Mouse (Mus musculus) G1E (cell line): ENCODE results near the gene Sec14l2. TPM values are rescaled to one million over a fixed set of nuclear protein-coding genes. Genes with fewer than 3 reads are reported as not detected.
"Not testable (repeated sequence)": the region's sequence is repeated elsewhere in the genome, so short reads cannot be mapped to it uniquely, and the experiment has no call there.

Experiments used
- ATAC-seq: 2 replicates; pipeline ENCODE4 v1.8.0; 2016; ENCODE audit warnings: mild to moderate bottlenecking; ENCODE audit not compliant: insufficient number of reproducible peaks, poor library complexity, low FRiP score, severe bottlenecking; ENCODE audit errors: extremely low read depth
- DNase-seq: peaks from one replicate; pipeline ENCODE4 v3.0.0; 2012; ENCODE audit warnings: low spot score
- H3K27me3 ChIP-seq: 2 replicates; pipeline ENCODE4 v1.6.1; 2012; ENCODE audit warnings: mild to moderate bottlenecking, low read length, inconsistent platforms; ENCODE audit not compliant: insufficient read depth
- H3K36me3 ChIP-seq: replicated peaks from 2 replicates; pipeline ENCODE3; 2012; ENCODE audit warnings: mild to moderate bottlenecking, inconsistent platforms
- H3K4me1 ChIP-seq: 2 replicates; pipeline ENCODE4 v1.6.1; 2012; ENCODE audit warnings: low read depth, low read length, inconsistent platforms, mixed read lengths; ENCODE audit not compliant: insufficient read depth
- H3K4me3 ChIP-seq: 2 replicates; pipeline ENCODE4 v1.5.1; 2012; ENCODE audit warnings: low read depth, mild to moderate bottlenecking, inconsistent platforms, low read length, moderate library complexity, mixed read lengths
- H3K9me3 ChIP-seq: replicated peaks from 2 replicates; pipeline ENCODE4 v1.6.1; 2012; ENCODE audit warnings: inconsistent platforms
- CTCF ChIP-seq: IDR thresholded peaks from 2 replicates; pipeline ENCODE4 v1.5.1; 2012; ENCODE audit warnings: low read depth, low read length, inconsistent platforms, mixed read lengths
- GATA1 ChIP-seq: IDR thresholded peaks from 2 replicates; pipeline ENCODE4 v1.6.1; 2012; ENCODE audit warnings: borderline replicate concordance, low read length, inconsistent platforms, mixed read lengths
- GATA2 ChIP-seq: IDR thresholded peaks from 2 replicates; pipeline ENCODE4 v1.6.1; 2012; ENCODE audit warnings: low read depth, low read length, inconsistent platforms, borderline replicate concordance
- POLR2AphosphoS5 ChIP-seq: IDR thresholded peaks from 2 replicates; pipeline ENCODE4 v1.6.1; 2012; ENCODE audit warnings: low read depth, low read length, inconsistent platforms; ENCODE audit not compliant: insufficient replicate concordance
- TAL1 ChIP-seq: conservative IDR thresholded peaks from 2 replicates; pipeline ENCODE4 v1.6.1; 2012; ENCODE audit warnings: low read depth, low read length, inconsistent platforms, mixed read lengths
- polyA plus RNA-seq: library from polyadenylated mRNA; stranded (reverse); fragments of >175 nt; gene quantifications from 2 replicates; pipeline ENCODE4 v1.2.3, GENCODE M21; 2012
- total RNA-seq, 2 experiments: library from RNA; stranded (forward) in 1 of 2; stranded (reverse) in 1 of 2; fragments of 200-1000 nt in 1 of 2; fragments of >200 nt in 1 of 2; fragmentation: Nextera tagmentation in 1 of 2; gene quantifications; 2 replicates each; pipeline ENCODE4 v1.2.3; 2014 to 2017

Sec14l2 gene
- total and polyA plus RNA-seq, 3 experiments, result 3.5 to 13.8 (median 6.6) TPM

DNA sequence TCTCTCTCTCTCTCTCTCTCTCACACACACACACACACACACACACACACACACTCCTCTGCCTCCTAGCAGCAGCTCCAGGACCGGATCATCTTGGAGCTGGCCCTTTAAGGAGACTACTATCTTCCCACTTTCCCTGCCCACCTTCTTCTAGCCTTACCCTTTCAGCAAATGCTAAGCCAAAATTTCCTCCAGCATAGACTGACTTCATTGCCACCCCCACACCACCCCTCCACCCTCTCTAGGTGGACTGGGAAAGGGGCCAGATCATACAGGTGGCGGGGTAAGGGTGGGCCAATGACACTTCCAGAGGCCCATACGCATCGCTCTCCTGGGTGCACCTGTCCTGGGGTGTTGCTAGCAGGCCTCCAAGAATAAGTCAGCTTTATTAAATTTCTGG is 7.8 kb downstream of the Sec14l2 start:
- TF ChIP-seq GATA2, result no peak
- TF ChIP-seq TAL1, result no peak
- TF ChIP-seq POLR2AphosphoS5, result no peak
- no peak for TF ChIP-seq GATA1
- TF ChIP-seq CTCF, result no peak
- H3K4me1 ChIP-seq, result peaks cover 35% of the 10 kb centered on the region
- no peaks in the 10 kb centered on the region for H3K9me3 ChIP-seq
- ATAC-seq (no peak), DNase-seq (no peak)
- peaks cover 84% of the 10 kb centered on the region for H3K27me3 ChIP-seq
- H3K4me3 ChIP-seq, result no peak overlapping the region
- H3K36me3 ChIP-seq, result peaks cover 7% of the 10 kb centered on the region

DNA sequence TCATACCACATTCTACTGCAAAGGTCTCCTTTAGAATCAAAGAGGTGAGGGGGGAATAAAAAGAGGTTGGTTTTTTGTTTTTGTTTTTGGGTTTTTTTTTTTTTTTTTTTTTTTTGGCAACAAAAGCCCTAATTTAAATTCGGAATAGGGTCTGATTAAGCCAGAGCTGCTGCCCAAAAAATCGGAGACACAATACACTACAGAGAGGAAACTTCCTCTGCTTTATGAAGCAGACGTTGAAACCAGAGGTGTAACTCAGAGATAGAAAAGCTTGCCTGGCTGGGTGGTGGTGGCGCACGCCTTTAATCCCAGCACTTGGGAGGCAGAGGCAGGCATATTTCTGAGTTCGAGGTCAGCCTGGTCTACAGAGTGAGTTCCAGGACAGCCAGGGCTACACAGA is 8.7 kb downstream of the Sec14l2 start:
- ATAC-seq, H3K4me3 ChIP-seq, H3K9me3 ChIP-seq, DNase-seq, H3K36me3 ChIP-seq: not testable (repeated sequence)
- peaks cover 32% of the 10 kb centered on the region for H3K4me1 ChIP-seq
- H3K27me3 ChIP-seq, result peaks cover 75% of the 10 kb centered on the region

DNA sequence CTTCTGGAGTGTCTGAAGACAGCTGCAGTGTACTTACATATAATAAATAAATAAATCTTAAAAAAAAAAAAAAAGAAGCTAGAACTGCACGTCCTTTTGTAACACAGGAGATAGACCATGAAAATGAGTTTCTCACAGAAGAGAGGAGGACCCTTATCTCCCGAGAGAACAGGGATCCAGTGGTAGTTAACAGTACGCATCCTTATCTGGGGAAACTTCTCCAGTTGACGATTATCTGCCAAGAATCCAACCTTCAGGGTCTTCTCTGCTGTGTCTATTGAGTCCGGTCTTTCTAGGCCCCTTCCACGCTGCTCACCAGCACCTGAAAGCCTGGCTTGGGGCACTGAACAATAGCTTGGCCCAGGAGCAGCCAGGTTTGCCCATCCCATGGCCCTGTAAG is 9.2 kb downstream of the Sec14l2 start:
- TF ChIP-seq TAL1 (no peak), CTCF (no peak), POLR2AphosphoS5 (no peak), GATA1 (no peak), GATA2 (no peak)
- peaks cover 73% of the 10 kb centered on the region for H3K27me3 ChIP-seq
- DNase-seq, result no peak
- H3K4me3 ChIP-seq, result no peak overlapping the region
- peaks cover 6% of the 10 kb centered on the region for H3K36me3 ChIP-seq
- H3K9me3 ChIP-seq, result no peaks in the 10 kb centered on the region
- H3K4me1 ChIP-seq, result peaks cover 29% of the 10 kb centered on the region
- ATAC-seq, result no peak

DNA sequence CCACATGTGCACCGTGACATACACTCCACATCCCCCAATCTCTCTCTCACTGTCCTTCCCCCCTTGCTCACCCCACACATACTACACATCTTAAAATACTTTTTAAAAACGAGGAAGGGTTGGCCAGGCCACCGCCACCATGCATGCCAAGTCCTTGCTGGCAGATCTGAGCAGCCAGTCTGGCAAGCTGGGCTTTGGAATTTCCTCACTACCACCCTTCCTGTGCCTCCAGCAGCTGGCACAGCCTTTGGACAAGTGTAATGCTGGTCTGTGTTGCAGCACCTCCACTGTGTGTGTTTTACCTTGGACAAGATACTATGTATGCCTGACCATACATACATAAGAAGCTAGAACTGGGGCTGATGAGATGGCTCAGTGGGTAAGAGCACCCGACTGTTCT is 9.7 kb downstream of the Sec14l2 start:
- ATAC-seq, result no peak
- H3K9me3 ChIP-seq, result no peaks in the 10 kb centered on the region
- peaks cover 8% of the 10 kb centered on the region for H3K36me3 ChIP-seq
- H3K27me3 ChIP-seq, result peaks cover 71% of the 10 kb centered on the region
- TF ChIP-seq TAL1 (no peak), GATA1 (no peak), GATA2 (no peak), POLR2AphosphoS5 (no peak), CTCF (no peak)
- H3K4me3 ChIP-seq, result no peak overlapping the region
- no peak for DNase-seq
- H3K4me1 ChIP-seq, result peaks cover 24% of the 10 kb centered on the region

DNA sequence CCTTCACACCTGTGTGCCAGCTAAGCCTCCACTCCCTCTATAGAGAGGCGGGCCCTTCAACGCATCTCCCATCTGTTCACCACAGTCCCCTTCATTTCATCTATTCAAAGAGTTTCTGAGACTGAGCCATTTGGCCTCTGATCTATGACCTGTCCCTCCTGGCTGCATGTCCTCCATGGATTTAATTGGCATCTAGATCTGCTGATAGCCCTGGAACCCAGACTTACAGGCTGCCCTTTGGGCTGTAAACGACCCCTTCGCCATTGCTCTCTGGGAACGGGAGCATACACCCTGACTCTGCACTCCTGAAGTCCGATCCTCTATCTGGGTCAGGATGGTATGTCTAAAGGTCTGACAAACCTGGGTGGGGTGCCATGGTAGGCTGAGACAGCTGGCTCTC is 10.4 kb downstream of the Sec14l2 start:
- ATAC-seq, result no peak
- Histone ChIP-seq H3K4me1 (peaks cover 18% of the 10 kb centered on the region), H3K36me3 (peaks cover 10% of the 10 kb centered on the region)

DNA sequence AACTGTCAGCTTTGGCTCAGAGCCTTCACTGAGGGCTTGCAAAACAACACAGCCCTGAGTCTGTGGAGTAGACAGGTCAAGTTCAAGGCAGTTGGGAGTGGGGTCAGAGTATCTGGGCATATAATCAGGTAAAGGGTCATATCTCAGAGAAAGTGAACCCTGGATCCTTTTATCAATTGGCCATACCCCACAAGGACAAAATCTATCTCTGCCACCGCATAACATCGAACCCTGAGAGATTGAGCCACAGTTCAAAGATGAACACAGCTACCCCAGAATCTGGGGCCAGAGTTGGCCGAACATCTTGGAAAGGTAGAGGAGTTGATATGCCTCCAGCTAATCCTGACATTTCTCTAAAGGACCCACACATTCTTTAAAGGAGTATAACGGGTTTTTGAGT is 11.2 kb downstream of the Sec14l2 start:
- Histone ChIP-seq H3K27me3 (peaks cover 62% of the 10 kb centered on the region), H3K4me1 (peaks cover 12% of the 10 kb centered on the region), H3K4me3 (no peak overlapping the region), H3K36me3 (peaks cover 10% of the 10 kb centered on the region), H3K9me3 (no peaks in the 10 kb centered on the region)
- DNase-seq (no peak), ATAC-seq (no peak)
- no peak for TF ChIP-seq GATA1
- TF ChIP-seq TAL1, result no peak
- TF ChIP-seq GATA2, result no peak
- no peak for TF ChIP-seq POLR2AphosphoS5
- no peak for TF ChIP-seq CTCF

More for the DNA sequence above, 10.4 kb downstream of the Sec14l2 start:
- peaks cover 69% of the 10 kb centered on the region for H3K27me3 ChIP-seq
- H3K9me3 ChIP-seq, result no peaks in the 10 kb centered on the region
- DNase-seq, result no peak
- TF ChIP-seq POLR2AphosphoS5 (no peak), GATA2 (no peak), TAL1 (no peak), CTCF (no peak), GATA1 (no peak)
- H3K4me3 ChIP-seq, result no peak overlapping the region

DNA sequence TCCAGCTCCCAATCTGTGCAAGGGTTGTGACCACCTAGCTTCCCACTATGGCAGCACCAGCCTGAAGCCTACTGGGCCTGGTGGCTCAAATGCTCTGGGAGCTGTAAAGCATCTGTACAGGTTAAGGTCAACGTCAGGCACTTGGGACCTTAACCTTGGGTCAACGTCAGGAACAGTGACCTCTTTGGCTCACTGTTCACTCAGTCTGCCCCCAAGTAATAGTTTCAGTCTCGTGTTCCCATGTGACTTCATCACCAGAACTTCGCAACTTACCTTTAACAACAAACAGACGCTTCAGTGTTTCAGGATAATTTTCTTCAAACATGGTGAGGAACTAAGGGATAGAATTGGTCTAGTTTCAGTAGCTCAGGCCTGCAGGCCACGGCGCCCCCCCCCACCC is 14.5 kb downstream of the Sec14l2 start:
- ATAC-seq (no peak), DNase-seq (no peak)
- Histone ChIP-seq H3K27me3 (peaks cover 48% of the 10 kb centered on the region), H3K4me3 (no peak overlapping the region), H3K36me3 (peaks cover 12% of the 10 kb centered on the region), H3K9me3 (no peaks in the 10 kb centered on the region), H3K4me1 (no peaks in the 10 kb centered on the region)
- TF ChIP-seq GATA1 (no peak), CTCF (no peak), TAL1 (no peak), GATA2 (no peak), POLR2AphosphoS5 (no peak)

DNA sequence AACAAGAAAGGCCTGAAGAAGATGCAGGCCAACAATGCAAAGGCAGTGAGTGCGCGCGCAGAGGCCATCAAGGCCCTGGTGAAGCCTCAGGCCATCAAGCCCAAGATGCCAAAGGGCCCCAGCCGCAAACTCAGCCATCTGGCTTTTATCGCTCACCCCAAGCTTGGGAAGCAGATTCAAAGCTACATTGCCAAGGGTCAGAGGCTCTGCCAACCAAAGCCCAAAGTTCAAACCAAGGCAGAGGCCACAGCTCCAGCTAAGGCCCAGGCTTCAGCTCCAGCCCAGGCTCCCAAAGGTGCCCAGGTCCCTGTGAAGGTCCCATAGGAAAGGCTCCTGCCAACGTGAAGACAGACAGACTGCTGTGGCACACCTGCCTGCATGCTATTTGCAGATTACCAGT is 15.3 kb downstream of the Sec14l2 start:
- not testable (repeated sequence) for H3K4me1 ChIP-seq, H3K4me3 ChIP-seq, H3K9me3 ChIP-seq, DNase-seq, ATAC-seq
- Histone ChIP-seq H3K27me3 (peaks cover 48% of the 10 kb centered on the region), H3K36me3 (peaks cover 18% of the 10 kb centered on the region)
